Mouse (Mus musculus): Measurements from ENCODE around the gene Selenow. TPM values are rescaled to one million over a fixed set of nuclear protein-coding genes. Genes with fewer than 3 reads are reported as not detected.

Gene Selenow
- polyA plus RNA-seq, 1 experiment from 2014 or later = 802 TPM

DNA sequence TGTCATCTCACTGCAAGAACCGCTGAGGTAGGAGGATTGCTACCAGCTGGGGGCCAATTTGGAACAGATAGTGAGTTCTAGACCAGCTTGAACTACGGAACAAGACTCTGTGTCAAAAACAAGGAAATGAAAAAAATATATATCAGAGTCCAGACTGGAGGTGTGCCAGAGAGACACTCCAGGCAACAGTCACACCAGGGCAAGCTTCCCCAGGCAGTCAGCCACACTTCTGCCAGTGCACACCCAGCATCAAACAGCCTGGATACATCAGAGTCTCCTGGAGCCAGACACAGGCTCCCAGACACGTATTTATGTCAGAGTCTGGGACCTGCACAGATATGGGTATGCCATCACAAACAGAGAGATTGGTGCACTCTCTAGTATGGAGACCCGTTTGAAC, 39.0 kb upstream of the Selenow start:
- ATAC-seq (replicated peaks; ENCODE audit: low FRiP score, low TSS enrichment, low read depth) (no peak), DNase-seq (ENCODE audit: low spot score) (no peak)
- 51% methylated on average over 4 of the region's 4 CpGs for WGBS
- Histone ChIP-seq H3K4me2 (ENCODE audit: low read length) (no peak overlapping the region), H3K36me3 (ENCODE audit: control insufficient read depth, insufficient read depth, low read length) (peaks cover 37% of the 10 kb centered on the region), H3K27me3 (replicated peaks; ENCODE audit: control insufficient read depth, insufficient read depth, low read length) (no peaks in the 10 kb centered on the region), H3K4me3 (ENCODE audit: low read depth, low read length) (no peak overlapping the region), H3K27ac (ENCODE audit: low read depth) (0 out of 2 replicates have a peak overlapping the region, but pooled peaks have one; percentile 90), H3K9me3 (ENCODE audit: control insufficient read depth, low read length) (no peaks in the 10 kb centered on the region), H3K4me1 (replicated peaks; ENCODE audit: control insufficient read depth, insufficient read depth, low read length) (peaks cover 33% of the 10 kb centered on the region), H3K9ac (ENCODE audit: low read length) (no peak overlapping the region)

GRCm38 (mm10) chr7:15960691-15961090, 38.5 kb upstream of the Selenow start:
- no peak for ATAC-seq (replicated peaks; ENCODE audit: low FRiP score, low TSS enrichment, low read depth)
- 50% methylated on average over 4 of the region's 4 CpGs for WGBS
- peaks cover 33% of the 10 kb centered on the region for H3K4me1 ChIP-seq (replicated peaks; ENCODE audit: control insufficient read depth, insufficient read depth, low read length)
- H3K9me3 ChIP-seq (ENCODE audit: control insufficient read depth, low read length) = no peaks in the 10 kb centered on the region
- H3K27ac ChIP-seq (ENCODE audit: low read depth) = no peak overlapping the region
- H3K4me3 ChIP-seq (ENCODE audit: low read depth, low read length) = no peak overlapping the region
- H3K9ac ChIP-seq (ENCODE audit: low read length) = no peak overlapping the region
- no peaks in the 10 kb centered on the region for H3K27me3 ChIP-seq (replicated peaks; ENCODE audit: control insufficient read depth, insufficient read depth, low read length)
- peaks cover 40% of the 10 kb centered on the region for H3K36me3 ChIP-seq (ENCODE audit: control insufficient read depth, insufficient read depth, low read length)
- DNase-seq (ENCODE audit: low spot score) = no peak
- H3K4me2 ChIP-seq (ENCODE audit: low read length) = no peak overlapping the region

- WGBS = 48% methylated on average over 5 of the region's 5 CpGs
- peaks cover 49% of the 10 kb centered on the region for H3K36me3 ChIP-seq (ENCODE audit: control insufficient read depth, insufficient read depth, low read length)
- ATAC-seq (replicated peaks; ENCODE audit: low FRiP score, low TSS enrichment, low read depth) (no peak), DNase-seq (ENCODE audit: low spot score) (no peak)
- H3K9ac ChIP-seq (ENCODE audit: low read length) = no peak overlapping the region
- H3K4me3 ChIP-seq (ENCODE audit: low read depth, low read length) = no peak overlapping the region
- no peak overlapping the region for H3K4me2 ChIP-seq (ENCODE audit: low read length)
- no peaks in the 10 kb centered on the region for H3K27me3 ChIP-seq (replicated peaks; ENCODE audit: control insufficient read depth, insufficient read depth, low read length)
- 0 out of 2 replicates have a peak overlapping the region, but pooled peaks have one; percentile 7 for H3K27ac ChIP-seq (ENCODE audit: low read depth)
- H3K4me1 ChIP-seq (replicated peaks; ENCODE audit: control insufficient read depth, insufficient read depth, low read length) = peaks cover 4% of the 10 kb centered on the region
- no peaks in the 10 kb centered on the region; the same call in 1 of the 2 replicates for H3K9me3 ChIP-seq (ENCODE audit: control insufficient read depth, low read length)
These were observed 33.9 kb upstream of the Selenow start for GRCm38 (mm10) chr7:15956143-15956542.

- Histone ChIP-seq H3K27me3 (replicated peaks; ENCODE audit: control insufficient read depth, insufficient read depth, low read length) (no peaks in the 10 kb centered on the region), H3K4me2 (ENCODE audit: low read length) (peak overlapping the region; percentile 37), H3K9me3 (ENCODE audit: control insufficient read depth, low read length) (no peaks in the 10 kb centered on the region; the same call in 1 of the 2 replicates), H3K4me1 (replicated peaks; ENCODE audit: control insufficient read depth, insufficient read depth, low read length) (no peaks in the 10 kb centered on the region; the same call in 1 of the 2 replicates), H3K9ac (ENCODE audit: low read length) (no peak overlapping the region), H3K36me3 (ENCODE audit: control insufficient read depth, insufficient read depth, low read length) (peaks cover 54% of the 10 kb centered on the region), H3K27ac (ENCODE audit: low read depth) (0 out of 2 replicates have a peak overlapping the region, but pooled peaks have one; percentile 7), H3K4me3 (ENCODE audit: low read depth, low read length) (no peak overlapping the region)
- 23% methylated on average over 7 of the region's 7 CpGs for WGBS
- ATAC-seq (replicated peaks; ENCODE audit: low FRiP score, low TSS enrichment, low read depth) (0 out of 2 replicates have a peak, but pooled peaks have one; percentile 24), DNase-seq (ENCODE audit: low spot score) (no peak)
These were observed 33.3 kb upstream of the Selenow start for GRCm38 (mm10) chr7:15955509-15955908.

DNA sequence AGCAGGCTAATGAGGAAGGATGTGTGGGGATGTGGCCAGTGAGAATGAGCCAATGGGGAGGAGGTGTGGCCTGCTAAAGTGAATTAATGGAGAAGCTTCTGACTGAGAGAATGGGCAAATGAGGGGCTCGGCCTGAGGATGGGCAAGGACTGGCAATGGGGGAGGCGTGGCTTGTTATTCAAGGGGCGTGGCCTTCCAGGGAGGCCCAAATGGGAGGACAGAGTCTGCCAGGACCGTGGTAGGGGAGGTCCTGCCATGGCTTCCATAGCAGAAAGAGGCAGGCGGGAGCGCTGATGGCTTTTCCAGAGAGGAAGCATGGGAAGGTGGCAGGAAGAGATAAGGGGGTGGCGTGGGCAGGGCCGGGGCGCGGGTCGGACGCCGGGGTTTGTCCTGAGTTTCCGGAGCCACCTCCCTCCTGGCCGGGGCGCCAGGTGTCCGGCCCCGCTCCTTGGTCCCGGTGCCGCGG, 32.8 kb upstream of the Selenow start:
- no peaks in the 10 kb centered on the region for H3K27me3 ChIP-seq (replicated peaks; ENCODE audit: control insufficient read depth, insufficient read depth, low read length)
- 10% methylated on average over 21 of the region's 21 CpGs for WGBS
- H3K4me1 ChIP-seq (replicated peaks; ENCODE audit: control insufficient read depth, insufficient read depth, low read length) = no peaks in the 10 kb centered on the region; the same call in 1 of the 2 replicates
- DNase-seq (ENCODE audit: low spot score) (no peak), ATAC-seq (replicated peaks; ENCODE audit: low FRiP score, low TSS enrichment, low read depth) (peak; percentile 28; the same call in 1 of the 2 replicates)
- H3K36me3 ChIP-seq (ENCODE audit: control insufficient read depth, insufficient read depth, low read length) = peaks cover 54% of the 10 kb centered on the region
- no peak overlapping the region for H3K9ac ChIP-seq (ENCODE audit: low read length)
- no peak overlapping the region for H3K4me3 ChIP-seq (ENCODE audit: low read depth, low read length)
- no peaks in the 10 kb centered on the region; the same call in 1 of the 2 replicates for H3K9me3 ChIP-seq (ENCODE audit: control insufficient read depth, low read length)
- peak overlapping the region; percentile 37 for H3K4me2 ChIP-seq (ENCODE audit: low read length)
- H3K27ac ChIP-seq (ENCODE audit: low read depth) = no peak overlapping the region

- WGBS = 90% methylated on average over 7 of the region's 7 CpGs
- Histone ChIP-seq H3K4me2 (ENCODE audit: low read length) (no peak overlapping the region), H3K27me3 (replicated peaks; ENCODE audit: control insufficient read depth, insufficient read depth, low read length) (no peaks in the 10 kb centered on the region), H3K4me1 (replicated peaks; ENCODE audit: control insufficient read depth, insufficient read depth, low read length) (no peaks in the 10 kb centered on the region; the same call in 1 of the 2 replicates), H3K4me3 (ENCODE audit: low read depth, low read length) (no peak overlapping the region), H3K36me3 (ENCODE audit: control insufficient read depth, insufficient read depth, low read length) (peaks cover 53% of the 10 kb centered on the region), H3K9ac (ENCODE audit: low read length) (no peak overlapping the region), H3K9me3 (ENCODE audit: control insufficient read depth, low read length) (no peaks in the 10 kb centered on the region; the same call in 1 of the 2 replicates), H3K27ac (ENCODE audit: low read depth) (no peak overlapping the region)
- DNase-seq (ENCODE audit: low spot score) = no peak
- no peak for ATAC-seq (replicated peaks; ENCODE audit: low FRiP score, low TSS enrichment, low read depth)
These were observed 32.2 kb upstream of the Selenow start for GRCm38 (mm10) chr7:15954436-15954835.

DNA sequence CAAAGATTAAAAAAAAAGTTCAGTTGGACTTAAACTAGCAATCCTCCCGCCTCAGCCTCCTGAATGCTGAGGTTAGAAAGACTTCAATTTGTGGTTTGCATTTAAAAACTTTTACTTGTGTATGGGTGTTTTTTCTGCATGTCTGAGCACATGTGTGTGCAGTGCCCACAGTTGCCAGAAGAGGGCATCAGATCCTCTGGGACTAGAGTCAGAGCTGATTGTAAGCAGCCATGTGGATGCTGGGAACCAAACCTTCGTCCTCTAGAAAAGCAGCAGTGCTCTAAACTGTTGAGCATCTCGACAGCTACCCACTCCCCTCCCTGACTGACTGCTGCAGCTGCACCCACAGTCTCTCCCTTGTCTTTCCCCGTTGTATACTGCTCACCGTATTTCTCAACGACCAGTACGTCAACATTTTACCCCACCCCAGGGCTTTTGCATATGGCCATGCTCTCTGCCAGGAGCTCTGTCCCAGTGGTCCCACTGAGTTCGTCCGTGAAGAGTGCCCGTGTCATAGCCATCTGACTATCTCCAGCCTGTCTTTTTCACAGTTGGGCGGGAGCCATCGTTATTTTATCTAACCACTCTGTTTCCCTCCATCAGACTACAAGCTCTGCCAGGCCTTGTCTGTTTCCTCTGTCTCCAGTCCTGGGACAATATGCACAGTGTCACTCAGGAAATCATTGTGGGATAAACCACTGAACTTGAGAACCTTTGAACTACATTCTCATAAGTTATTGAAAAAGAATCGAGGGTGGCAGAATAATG, 31.3 kb upstream of the Selenow start:
- Histone ChIP-seq H3K4me2 (ENCODE audit: low read length) (no peak overlapping the region), H3K27ac (ENCODE audit: low read depth) (no peak overlapping the region), H3K9me3 (ENCODE audit: control insufficient read depth, low read length) (no peaks in the 10 kb centered on the region; the same call in 1 of the 2 replicates), H3K4me3 (ENCODE audit: low read depth, low read length) (no peak overlapping the region), H3K27me3 (replicated peaks; ENCODE audit: control insufficient read depth, insufficient read depth, low read length) (no peaks in the 10 kb centered on the region), H3K36me3 (ENCODE audit: control insufficient read depth, insufficient read depth, low read length) (peaks cover 48% of the 10 kb centered on the region), H3K9ac (ENCODE audit: low read length) (no peak overlapping the region), H3K4me1 (replicated peaks; ENCODE audit: control insufficient read depth, insufficient read depth, low read length) (peaks cover 2% of the 10 kb centered on the region; the same call in 1 of the 2 replicates)
- ATAC-seq (replicated peaks; ENCODE audit: low FRiP score, low TSS enrichment, low read depth) (no peak), DNase-seq (ENCODE audit: low spot score) (no peak)
- 93% methylated on average over 13 of the region's 13 CpGs for WGBS

- H3K9ac ChIP-seq (ENCODE audit: low read length) = no peak overlapping the region
- WGBS = 66% methylated on average over 3 of the region's 3 CpGs
- H3K27me3 ChIP-seq (replicated peaks; ENCODE audit: control insufficient read depth, insufficient read depth, low read length) = no peaks in the 10 kb centered on the region
- H3K4me3 ChIP-seq (ENCODE audit: low read depth, low read length) = no peak overlapping the region
- DNase-seq (ENCODE audit: low spot score) (no peak), ATAC-seq (replicated peaks; ENCODE audit: low FRiP score, low TSS enrichment, low read depth) (no peak)
- H3K9me3 ChIP-seq (ENCODE audit: control insufficient read depth, low read length) = no peaks in the 10 kb centered on the region; the same call in 1 of the 2 replicates
- peaks cover 5% of the 10 kb centered on the region; the same call in 1 of the 2 replicates for H3K4me1 ChIP-seq (replicated peaks; ENCODE audit: control insufficient read depth, insufficient read depth, low read length)
- no peak overlapping the region for H3K27ac ChIP-seq (ENCODE audit: low read depth)
- no peak overlapping the region for H3K4me2 ChIP-seq (ENCODE audit: low read length)
- peaks cover 39% of the 10 kb centered on the region for H3K36me3 ChIP-seq (ENCODE audit: control insufficient read depth, insufficient read depth, low read length)
These were observed 30.2 kb upstream of the Selenow start for GRCm38 (mm10) chr7:15952416-15952815.
